Mouse (Mus musculus) heart, adult 2 months (tissue): ENCODE measurements at regions not wholly inside any gene's neighbourhood (a gene's known extent, or its start where the extent isn't known, plus 50 kb on each side); places are given as distances from the start of the nearest gene placed in this dataset.

Source experiments
- DNase-seq, 2 experiments: peaks; one replicate each; pipeline ENCODE4 v3.0.0; 2021
- H3K27ac ChIP-seq: fragments of 200-600 bp; 2 replicates; pipeline ENCODE4 v1.8.1; 2022
- H3K27me3 ChIP-seq: fragments of 200-500 bp; 2 replicates; pipeline ENCODE4 v1.6.1; 2012; ENCODE audit warnings: mild to moderate bottlenecking, low read length, inconsistent platforms, mixed read lengths; ENCODE audit not compliant: control insufficient read depth, insufficient read depth
- H3K36me3 ChIP-seq: fragments of 200-500 bp; 2 replicates; pipeline ENCODE4 v1.6.1; 2012; ENCODE audit warnings: low read length, inconsistent platforms; ENCODE audit not compliant: control insufficient read depth, insufficient read depth
- H3K4me1 ChIP-seq: fragments of 200-500 bp; 2 replicates; pipeline ENCODE4 v1.6.1; 2011; ENCODE audit warnings: low read length; ENCODE audit not compliant: control insufficient read depth, insufficient read depth
- H3K4me3 ChIP-seq: fragments of 200-600 bp; 2 replicates; pipeline ENCODE4 v1.8.1; 2022
- H3K79me2 ChIP-seq: fragments of 200-500 bp; replicated peaks from 2 replicates; pipeline ENCODE4 v1.6.1; 2012; ENCODE audit warnings: mild to moderate bottlenecking, inconsistent platforms, low read length, moderate library complexity, mixed read lengths; ENCODE audit not compliant: control insufficient read depth, insufficient read depth
- H3K9ac ChIP-seq: fragments of 200-500 bp; 2 replicates; pipeline ENCODE4 v1.6.1; 2012; ENCODE audit warnings: low read depth, mild to moderate bottlenecking, control low read depth, inconsistent platforms, low read length, mixed read lengths
- CTCF ChIP-seq: fragments of 200-600 bp; IDR thresholded peaks from 2 replicates; pipeline ENCODE4 v1.8.1; 2022; ENCODE audit warnings: antibody characterized with exemption, mild to moderate bottlenecking, moderate library complexity
- EP300 ChIP-seq: fragments of 200-500 bp; IDR thresholded peaks from 2 replicates; pipeline ENCODE4 v1.6.1; 2011; ENCODE audit warnings: low read depth, low read length, control low read depth; ENCODE audit not compliant: insufficient read depth
- POLR2A ChIP-seq: fragments of 200-500 bp; IDR thresholded peaks from 2 replicates; pipeline ENCODE4 v1.6.1; 2011; ENCODE audit warnings: mild to moderate bottlenecking, low read depth, low read length, control low read depth; ENCODE audit not compliant: insufficient read depth
- WGBS: fragments of 180-500 bp; shearing (Covaris S2); methylation state at CpG from one replicate; pipeline ENCODE4 v1.1.7; 2018; 5-methylcytosine and 5-hydroxymethylcytosine counted together
- intact Hi-C: fragments of 180-260 bp; cut with DNase I; formaldehyde crosslinking; loops from one replicate; pipeline ENCODE4 v1.15.1; 2025

GRCm38 (mm10) chr3:154513566-154513965, 82.9 kb upstream of the Cryz start:
- no peaks in the 10 kb centered on the region for H3K4me1 ChIP-seq
- intact Hi-C loops, result no loop called here
- no peak overlapping the region for H3K4me3 ChIP-seq
- no peak overlapping the region for H3K27ac ChIP-seq
- H3K9ac ChIP-seq, result no peak overlapping the region
- 77% methylated on average over 4 of the region's 4 CpGs for WGBS
- TF ChIP-seq CTCF (no peak), EP300 (no peak), POLR2A (no peak)
- no peaks in the 10 kb centered on the region for H3K36me3 ChIP-seq
- no peaks in the 10 kb centered on the region for H3K79me2 ChIP-seq
- DNase-seq, result no peak
- no peaks in the 10 kb centered on the region for H3K27me3 ChIP-seq

- H3K27me3 ChIP-seq, result no peaks in the 10 kb centered on the region
These were observed 86.4 kb upstream of the Cryz start for GRCm38 (mm10) chr3:154510160-154510559.

GRCm38 (mm10) chr3:154509394-154509793, 87.1 kb upstream of the Cryz start:
- Histone ChIP-seq H3K27ac (no peak overlapping the region), H3K79me2 (no peaks in the 10 kb centered on the region), H3K4me3 (no peak overlapping the region), H3K36me3 (no peaks in the 10 kb centered on the region), H3K9ac (no peak overlapping the region), H3K27me3 (no peaks in the 10 kb centered on the region), H3K4me1 (no peaks in the 10 kb centered on the region)
- WGBS, result 69% methylated on average over 6 of the region's 6 CpGs
- TF ChIP-seq POLR2A (no peak), CTCF (no peak), EP300 (no peak)
- no peak for DNase-seq
- intact Hi-C loops, result no loop called here

More at GRCm38 (mm10) chr3:154510160-154510559, 86.4 kb upstream of the Cryz start:
- Histone ChIP-seq H3K79me2 (no peaks in the 10 kb centered on the region), H3K27ac (no peak overlapping the region), H3K9ac (no peak overlapping the region), H3K4me3 (no peak overlapping the region), H3K4me1 (no peaks in the 10 kb centered on the region), H3K36me3 (no peaks in the 10 kb centered on the region)
- intact Hi-C loops, result no loop called here
- DNase-seq, result no peak
- 62% methylated on average over 3 of the region's 3 CpGs for WGBS
- TF ChIP-seq POLR2A, result no peak
- no peak for TF ChIP-seq EP300
- TF ChIP-seq CTCF, result no peak

- Histone ChIP-seq H3K79me2 (no peaks in the 10 kb centered on the region), H3K4me3 (no peak overlapping the region), H3K27ac (no peak overlapping the region), H3K27me3 (no peaks in the 10 kb centered on the region), H3K36me3 (no peaks in the 10 kb centered on the region), H3K9ac (no peak overlapping the region), H3K4me1 (no peaks in the 10 kb centered on the region)
- no peak for DNase-seq
- intact Hi-C loops, result no loop called here
- WGBS, result 27% methylated on average over 2 of the region's 2 CpGs
- no peak for TF ChIP-seq POLR2A
- TF ChIP-seq CTCF, result no peak
- TF ChIP-seq EP300, result no peak
These were observed 103.1 kb upstream of the Cryz start for GRCm38 (mm10) chr3:154493387-154493920.

- H3K4me1 ChIP-seq, result no peaks in the 10 kb centered on the region
- H3K36me3 ChIP-seq, result no peaks in the 10 kb centered on the region
- H3K27me3 ChIP-seq, result no peaks in the 10 kb centered on the region
- H3K4me3 ChIP-seq, result no peak overlapping the region
- no peaks in the 10 kb centered on the region for H3K79me2 ChIP-seq
- DNase-seq, result no peak
- H3K9ac ChIP-seq, result no peak overlapping the region
- no peak overlapping the region for H3K27ac ChIP-seq
- 81% methylated on average over 2 of the region's 2 CpGs for WGBS
- intact Hi-C loops, result no loop called here
- TF ChIP-seq POLR2A, result no peak
- TF ChIP-seq CTCF, result no peak
These were observed 124.1 kb upstream of the Cryz start for GRCm38 (mm10) chr3:154472426-154472825.

- no peaks in the 10 kb centered on the region for H3K4me1 ChIP-seq
- intact Hi-C loops, result no loop called here
- H3K79me2 ChIP-seq, result no peaks in the 10 kb centered on the region
- no peak overlapping the region for H3K27ac ChIP-seq
- WGBS, result 20% methylated on average over 13 of the region's 13 CpGs
- H3K36me3 ChIP-seq, result no peaks in the 10 kb centered on the region
- DNase-seq, result no peak
- H3K27me3 ChIP-seq, result no peaks in the 10 kb centered on the region
- TF ChIP-seq EP300, result no peak
- no peak for TF ChIP-seq POLR2A
- no peak for TF ChIP-seq CTCF
- H3K9ac ChIP-seq, result no peak overlapping the region
- no peak overlapping the region for H3K4me3 ChIP-seq
These were observed 128.7 kb upstream of the Cryz start for GRCm38 (mm10) chr3:154467581-154468374.
